Mouse (Mus musculus) bone marrow macrophage, adult 2 months (primary cell): Measurements from ENCODE around the gene Zc3h12a.

ENCODE experiments used
- CTCF ChIP-seq: IDR thresholded peaks from 2 replicates; pipeline ENCODE4 v1.5.1; 2012; ENCODE audit warnings: low read depth, mild to moderate bottlenecking, low read length, moderate library complexity
- POLR2A ChIP-seq: IDR thresholded peaks from 2 replicates; pipeline ENCODE4 v1.6.1; 2012; ENCODE audit warnings: mild to moderate bottlenecking, low read depth, low read length, borderline replicate concordance

DNA sequence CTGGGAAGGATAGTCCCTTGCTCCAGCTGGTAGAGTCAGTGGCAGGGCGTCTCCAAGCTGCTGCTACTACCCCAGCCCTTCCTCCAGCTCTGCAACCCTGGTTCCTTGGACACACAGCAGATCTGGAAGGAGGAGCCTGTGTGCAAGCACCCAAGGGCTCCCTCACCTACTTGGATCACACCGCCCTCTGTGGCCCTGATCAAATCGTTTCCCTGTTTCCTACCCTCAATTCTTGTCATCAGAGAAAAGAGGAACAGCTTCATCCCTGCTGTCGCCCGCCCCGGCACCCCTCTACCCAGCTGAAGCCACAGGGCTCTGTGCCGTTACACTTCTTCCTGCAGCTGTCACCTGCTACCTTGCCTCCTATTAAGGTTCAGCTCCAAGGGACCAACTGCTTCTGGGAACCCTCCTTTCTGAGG lies 9.7 kb downstream of the Zc3h12a start:
- TF ChIP-seq CTCF (no peak), POLR2A (no peak)
